Mouse (Mus musculus) frontal cortex, adult 2 months (tissue): ENCODE results near the gene Adprm. TPM values are rescaled to one million over a fixed set of nuclear protein-coding genes. Genes with fewer than 3 reads are reported as not detected.
A peak's percentile ranks its signal among the peaks of the same experiment; 100 is the strongest.
"Not testable (repeated sequence)": the region's sequence is repeated elsewhere in the genome, so short reads cannot be mapped to it uniquely, and the experiment has no call there.

Experiments used
- DNase-seq, 2 experiments: peaks; one replicate each; pipeline ENCODE4 v3.0.0; 2022; ENCODE audit warnings: low spot score in 1 of 2; ENCODE audit errors: extremely low spot score in 1 of 2
- polyA plus RNA-seq: library from polyadenylated mRNA; depleted of rRNA; stranded (reverse); fragments of >200 nt; gene quantifications from 2 replicates; pipeline ENCODE4 v1.2.3, GENCODE M21; 2012; rRNA removed

Adprm gene
- 22.2 and 24.9 TPM in 2 replicates for polyA plus RNA-seq

GRCm38 (mm10) chr11:67052321-67052952, at the start of gene Adprm, which contains the start of gene Sco1:
Gene Adprm (minus strand): TSS chr11:67052594.
Gene Sco1 (plus strand): TSS chr11:67052670.
- DNase-seq, result peak; percentile 82 to 91

DNA sequence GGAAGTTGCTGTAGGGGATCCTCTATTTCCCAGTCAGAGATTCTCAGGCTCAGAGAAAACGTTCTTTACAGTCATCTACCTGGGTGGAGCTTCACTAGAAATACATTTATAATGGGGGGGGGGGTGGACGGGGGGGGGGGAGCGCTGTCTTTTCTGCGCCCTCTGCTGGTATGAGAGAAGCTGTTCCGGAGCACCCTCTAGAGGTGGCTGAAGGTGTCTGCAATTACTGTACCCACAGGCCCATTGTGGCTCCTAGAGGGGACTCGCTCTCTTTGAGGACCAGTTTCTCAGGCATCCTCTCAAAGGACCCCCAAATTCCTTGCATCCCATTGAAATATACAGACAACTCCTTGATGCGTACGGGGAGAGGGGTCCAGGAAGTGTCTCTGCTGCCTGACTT, 49.3 kb upstream of the Adprm start:
- DNase-seq, result peak in 1 of 2 experiments; percentile 76

- peak in 1 of 2 experiments; percentile 77 for DNase-seq
These were observed 47.8 kb upstream of the Adprm start for GRCm38 (mm10) chr11:67100169-67100568.

GRCm38 (mm10) chr11:67099241-67099640, 46.8 kb upstream of the Adprm start:
- no peak for DNase-seq

- peak; percentile 61 to 71 for DNase-seq
These were observed 46.0 kb upstream of the Adprm start for GRCm38 (mm10) chr11:67098427-67098826.

DNA sequence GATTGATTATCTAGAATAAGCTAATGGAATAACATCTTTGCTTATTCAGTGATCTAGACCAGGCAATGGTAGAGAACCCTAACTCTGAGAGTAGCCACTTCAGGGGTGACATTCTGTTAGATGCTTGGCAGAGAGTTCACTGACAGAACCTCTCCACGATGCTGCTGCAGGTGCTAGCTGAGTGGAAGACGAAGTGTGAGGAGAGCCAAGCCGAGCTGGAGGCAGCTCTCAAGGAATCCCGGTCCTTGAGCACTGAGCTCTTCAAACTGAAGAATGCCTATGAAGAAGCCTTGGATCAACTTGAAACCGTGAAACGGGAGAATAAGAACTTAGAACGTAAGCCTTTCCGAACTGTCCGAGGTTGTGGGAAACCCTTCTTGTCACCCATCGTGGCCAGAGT, 45.3 kb upstream of the Adprm start:
- DNase-seq, result no peak

DNA sequence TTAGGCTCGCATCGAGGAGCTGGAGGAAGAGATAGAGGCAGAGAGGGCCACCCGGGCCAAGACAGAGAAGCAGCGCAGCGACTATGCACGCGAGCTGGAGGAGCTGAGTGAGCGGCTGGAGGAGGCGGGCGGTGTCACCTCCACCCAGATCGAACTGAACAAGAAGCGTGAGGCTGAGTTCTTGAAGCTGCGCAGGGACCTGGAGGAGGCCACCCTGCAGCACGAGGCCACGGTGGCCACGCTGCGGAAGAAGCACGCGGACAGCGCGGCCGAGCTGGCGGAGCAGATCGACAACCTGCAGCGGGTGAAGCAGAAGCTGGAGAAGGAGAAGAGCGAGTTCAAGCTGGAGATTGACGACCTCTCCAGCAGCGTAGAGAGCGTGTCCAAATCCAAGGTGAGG, 42.1 kb upstream of the Adprm start:
- no peak for DNase-seq

GRCm38 (mm10) chr11:67093652-67094051, 41.3 kb upstream of the Adprm start:
- DNase-seq, result no peak

DNA sequence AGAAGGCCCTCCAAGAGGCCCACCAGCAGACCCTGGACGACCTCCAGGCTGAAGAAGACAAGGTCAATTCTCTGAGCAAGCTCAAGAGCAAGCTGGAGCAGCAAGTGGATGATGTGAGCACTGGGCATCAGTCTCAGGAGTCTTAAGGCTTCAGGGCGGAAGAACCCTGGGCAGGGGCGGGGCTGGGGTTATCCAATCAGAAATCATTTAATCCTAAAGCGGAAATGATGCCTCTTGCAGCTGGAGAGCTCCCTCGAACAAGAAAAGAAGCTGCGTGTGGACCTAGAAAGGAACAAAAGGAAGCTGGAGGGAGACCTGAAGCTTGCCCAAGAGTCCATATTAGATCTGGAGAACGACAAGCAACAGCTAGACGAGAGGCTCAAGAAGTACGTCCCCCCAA, 40.8 kb upstream of the Adprm start:
- no peak for DNase-seq

GRCm38 (mm10) chr11:67092354-67092753, 40.0 kb upstream of the Adprm start:
- not testable (repeated sequence) for DNase-seq

DNA sequence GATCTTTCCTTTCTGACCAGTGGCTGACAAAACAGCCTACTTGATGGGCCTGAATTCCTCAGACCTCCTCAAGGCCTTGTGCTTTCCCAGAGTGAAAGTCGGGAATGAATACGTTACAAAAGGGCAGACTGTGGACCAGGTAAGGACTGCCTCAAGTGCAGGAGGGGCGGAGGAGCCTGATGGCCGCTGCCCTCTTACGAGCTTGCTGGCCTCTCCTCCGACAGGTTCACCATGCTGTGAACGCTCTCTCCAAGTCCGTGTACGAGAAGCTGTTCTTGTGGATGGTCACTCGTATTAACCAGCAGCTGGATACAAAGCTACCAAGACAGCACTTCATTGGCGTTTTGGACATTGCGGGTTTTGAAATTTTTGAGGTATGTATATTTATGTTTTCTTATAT, 34.8 kb upstream of the Adprm start:
- no peak for DNase-seq

GRCm38 (mm10) chr11:67086467-67087164, 34.2 kb upstream of the Adprm start:
- no peak for DNase-seq

DNA sequence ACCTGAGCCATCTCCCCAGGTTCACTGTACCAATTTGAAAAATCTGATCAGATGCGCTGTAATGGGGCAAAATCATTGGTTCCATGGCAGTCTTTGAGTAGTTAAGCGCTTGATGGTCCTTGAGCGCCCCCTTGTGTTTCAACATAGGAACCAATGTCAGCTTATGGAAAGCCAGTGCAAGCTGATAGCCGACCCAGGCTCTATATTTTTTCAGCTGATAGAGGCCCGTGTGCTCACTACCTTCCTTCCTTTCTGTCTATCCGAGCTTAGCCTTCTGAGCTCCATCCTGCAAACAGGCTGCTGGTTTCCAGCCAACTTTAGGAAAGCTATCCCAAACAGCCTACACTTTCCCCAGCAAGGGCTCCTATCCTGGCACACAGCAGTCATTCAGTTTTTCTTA, 33.1 kb upstream of the Adprm start:
- DNase-seq, result peak; percentile 38 to 85

- DNase-seq, result no peak
These were observed 31.4 kb upstream of the Adprm start for GRCm38 (mm10) chr11:67083712-67084340.

- DNase-seq, result no peak
These were observed 30.8 kb upstream of the Adprm start for GRCm38 (mm10) chr11:67083239-67083638.

GRCm38 (mm10) chr11:67082793-67083192, 30.4 kb upstream of the Adprm start:
- no peak for DNase-seq

DNA sequence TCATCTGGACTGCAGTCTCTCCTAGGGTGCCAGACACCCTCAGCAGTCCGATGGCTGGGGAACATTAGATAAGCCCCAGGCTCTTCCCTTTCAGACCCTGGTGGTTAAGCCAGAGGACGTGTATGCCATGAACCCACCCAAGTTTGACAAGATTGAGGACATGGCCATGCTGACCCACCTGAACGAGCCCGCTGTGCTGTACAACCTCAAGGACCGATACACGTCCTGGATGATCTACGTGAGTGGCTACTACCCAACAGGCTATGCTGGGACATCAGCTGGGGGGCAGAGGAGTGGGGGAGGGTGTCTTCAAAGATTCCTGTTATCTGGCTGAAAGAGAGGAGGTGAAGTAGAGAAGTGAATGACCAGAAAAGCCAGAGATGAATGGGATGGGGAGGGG, 29.8 kb upstream of the Adprm start:
- no peak for DNase-seq

DNA sequence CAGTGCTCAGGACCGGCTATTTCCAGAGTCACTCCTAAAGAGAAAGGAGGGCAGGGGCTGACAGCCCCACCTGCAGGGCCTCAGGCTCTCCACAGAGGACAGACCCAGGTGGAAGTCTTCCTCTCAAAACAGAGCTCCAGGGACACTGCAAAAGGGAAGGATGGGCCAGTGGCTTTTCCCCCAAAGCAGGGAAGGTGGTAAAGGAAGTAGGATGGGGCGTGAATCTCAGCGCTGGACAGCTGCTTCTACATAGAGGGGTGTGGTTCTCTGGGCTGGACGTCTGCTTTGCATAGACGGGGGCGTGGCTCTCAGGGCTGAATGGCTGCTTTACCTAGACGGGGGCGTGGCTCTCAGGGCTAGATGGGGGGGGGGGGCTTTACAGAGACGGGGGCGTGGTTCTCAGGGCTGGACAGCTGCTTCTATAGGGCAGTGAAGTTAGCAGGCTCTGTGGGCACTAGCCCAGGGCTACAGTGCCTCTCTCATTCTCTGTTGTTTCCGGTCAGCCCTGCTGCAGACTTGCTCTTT, 28.8 kb upstream of the Adprm start:
- no peak for DNase-seq

DNA sequence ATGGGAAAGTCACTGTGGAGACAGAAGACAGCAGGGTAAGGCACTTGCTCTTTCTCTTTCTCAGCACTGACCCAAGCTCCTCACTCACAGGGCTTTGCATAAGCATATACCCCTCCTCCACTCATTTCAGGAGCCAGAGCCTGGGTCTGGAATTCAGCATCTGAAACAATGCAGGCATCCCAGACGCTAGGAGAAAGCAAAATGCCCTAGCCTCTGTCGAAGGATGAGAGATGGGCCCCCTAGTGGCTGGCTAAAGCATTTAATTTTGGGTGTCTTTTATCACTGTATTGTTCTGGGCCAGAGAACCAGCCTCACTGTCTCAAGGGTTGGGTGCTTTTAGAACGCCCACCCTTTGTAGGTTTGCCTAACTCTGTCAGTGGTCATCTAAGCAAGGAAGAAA, 27.8 kb upstream of the Adprm start:
- DNase-seq, result peak in 1 of 2 experiments; percentile 69

GRCm38 (mm10) chr11:67079740-67080139, 27.3 kb upstream of the Adprm start:
- DNase-seq, result no peak

- DNase-seq, result no peak
These were observed 26.5 kb upstream of the Adprm start for GRCm38 (mm10) chr11:67078888-67079287.
